Mouse (Mus musculus) G1E (cell line): ENCODE data around the gene Aim2. TPM values are rescaled to one million over a fixed set of nuclear protein-coding genes. Genes with fewer than 3 reads are reported as not detected.
"Not testable (repeated sequence)": the region's sequence is repeated elsewhere in the genome, so short reads cannot be mapped to it uniquely, and the experiment has no call there.

Experiments
- ATAC-seq: 2 replicates; pipeline ENCODE4 v1.8.0; 2016; ENCODE audit warnings: mild to moderate bottlenecking; ENCODE audit not compliant: insufficient number of reproducible peaks, poor library complexity, low FRiP score, severe bottlenecking; ENCODE audit errors: extremely low read depth
- DNase-seq: peaks from one replicate; pipeline ENCODE4 v3.0.0; 2012; ENCODE audit warnings: low spot score
- H3K27me3 ChIP-seq: 2 replicates; pipeline ENCODE4 v1.6.1; 2012; ENCODE audit warnings: mild to moderate bottlenecking, low read length, inconsistent platforms; ENCODE audit not compliant: insufficient read depth
- H3K36me3 ChIP-seq: replicated peaks from 2 replicates; pipeline ENCODE3; 2012; ENCODE audit warnings: mild to moderate bottlenecking, inconsistent platforms
- H3K4me1 ChIP-seq: 2 replicates; pipeline ENCODE4 v1.6.1; 2012; ENCODE audit warnings: low read depth, low read length, inconsistent platforms, mixed read lengths; ENCODE audit not compliant: insufficient read depth
- H3K4me3 ChIP-seq: 2 replicates; pipeline ENCODE4 v1.5.1; 2012; ENCODE audit warnings: low read depth, mild to moderate bottlenecking, inconsistent platforms, low read length, moderate library complexity, mixed read lengths
- H3K9me3 ChIP-seq: replicated peaks from 2 replicates; pipeline ENCODE4 v1.6.1; 2012; ENCODE audit warnings: inconsistent platforms
- polyA plus RNA-seq: library from polyadenylated mRNA; stranded (reverse); fragments of >175 nt; gene quantifications from 2 replicates; pipeline ENCODE4 v1.2.3, GENCODE M21; 2012
- total RNA-seq, 2 experiments: library from RNA; stranded (forward) in 1 of 2; stranded (reverse) in 1 of 2; fragments of 200-1000 nt in 1 of 2; fragments of >200 nt in 1 of 2; fragmentation: Nextera tagmentation in 1 of 2; gene quantifications; 2 replicates each; pipeline ENCODE4 v1.2.3; 2014 to 2017

The Aim2 gene
- total and polyA plus RNA-seq, 3 experiments: 8.1 TPM; not detected in 2

- not testable (repeated sequence) for H3K27me3 ChIP-seq, H3K4me1 ChIP-seq, H3K9me3 ChIP-seq, H3K4me3 ChIP-seq, DNase-seq, ATAC-seq, H3K36me3 ChIP-seq
These were observed 140.3 kb downstream of the Aim2 start, which contains the start of gene Ifi206 for GRCm38 (mm10) chr1:173490812-173491480. Gene Ifi206 (minus strand): TSS chr1:173491041.

DNA sequence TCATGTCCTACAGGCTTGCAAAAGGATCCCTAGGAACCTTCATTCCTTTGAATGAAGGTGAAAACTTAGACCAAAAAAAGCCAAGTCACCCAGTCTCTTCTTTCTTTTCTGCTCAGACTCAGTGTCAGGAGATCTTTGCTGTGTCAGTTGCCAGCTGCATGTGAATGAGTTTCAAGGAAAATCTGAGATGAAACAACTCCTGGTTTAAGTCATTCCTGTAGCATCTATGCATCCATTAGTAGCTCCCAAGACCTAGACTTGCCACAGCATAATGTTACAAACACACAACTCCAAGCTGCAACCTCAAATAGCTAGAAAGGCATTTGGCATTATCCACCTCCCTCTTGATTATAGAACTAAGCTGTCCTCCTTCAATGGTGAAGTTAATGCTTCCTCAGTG, 140.8 kb downstream of the Aim2 start:
- not testable (repeated sequence) for H3K4me3 ChIP-seq, H3K36me3 ChIP-seq, H3K27me3 ChIP-seq, ATAC-seq, DNase-seq, H3K4me1 ChIP-seq, H3K9me3 ChIP-seq

DNA sequence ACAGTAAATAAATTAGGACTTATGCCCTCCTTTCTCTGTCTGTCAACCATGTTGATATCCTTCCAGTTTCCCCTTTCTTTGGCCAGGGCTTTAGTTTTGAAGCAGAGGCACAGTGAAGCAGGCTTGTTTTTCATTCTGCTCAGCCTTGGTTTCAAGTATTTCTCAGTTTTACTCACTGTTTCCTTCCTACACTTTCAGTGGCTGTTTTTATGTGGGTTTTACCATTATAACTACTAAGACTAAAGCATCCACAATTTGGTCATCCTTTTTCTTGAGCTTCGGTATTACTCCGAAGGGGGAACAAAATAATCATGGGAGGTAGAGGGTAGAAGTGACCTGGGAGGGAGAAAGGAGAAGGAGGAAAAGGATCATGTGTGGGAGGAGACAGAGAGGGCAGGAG, 159.9 kb downstream of the Aim2 start:
- H3K9me3 ChIP-seq, H3K27me3 ChIP-seq, H3K36me3 ChIP-seq, H3K4me3 ChIP-seq, ATAC-seq, H3K4me1 ChIP-seq, DNase-seq: not testable (repeated sequence)

Other genes starting within 250 kb of the Aim2 start
- gene Olfr1408, start 213.5 kb upstream of the Aim2 start, total RNA-seq (2014; fragmentation: Nextera tagmentation): not detected in 2 replicates
- gene Olfr1408, start 213.5 kb upstream of the Aim2 start, total RNA-seq (2017): 0.55 TPM in 1 of 2 replicates, not detected in the other
- gene Olfr1408, start 213.5 kb upstream of the Aim2 start, polyA plus RNA-seq: not detected in 2 replicates
- gene Olfr1406, start 160.2 kb upstream of the Aim2 start, total RNA-seq (2014; fragmentation: Nextera tagmentation): not detected in 2 replicates
- gene Olfr1406, start 160.2 kb upstream of the Aim2 start, total RNA-seq (2017): 0.06 TPM in 1 of 2 replicates, not detected in the other
- gene Olfr1406, start 160.2 kb upstream of the Aim2 start, polyA plus RNA-seq: not detected in 2 replicates
- gene Olfr218, start 153.1 kb upstream of the Aim2 start, total RNA-seq (2014; fragmentation: Nextera tagmentation): not detected in 2 replicates
- 0.11 and 0.12 TPM in 2 replicates for gene Olfr218, start 153.1 kb upstream of the Aim2 start, total RNA-seq (2017)
- gene Olfr218, start 153.1 kb upstream of the Aim2 start, polyA plus RNA-seq: not detected in 2 replicates
- gene Olfr1404, start 138.5 kb upstream of the Aim2 start, total RNA-seq (2014; fragmentation: Nextera tagmentation): not detected in 2 replicates
- gene Olfr1404, start 138.5 kb upstream of the Aim2 start, total RNA-seq (2017): 0.16 TPM in 1 of 2 replicates, not detected in the other
- not detected in 2 replicates for gene Olfr1404, start 138.5 kb upstream of the Aim2 start, polyA plus RNA-seq
- not detected in 2 replicates for gene Fcer1a, start 123.7 kb upstream of the Aim2 start, total RNA-seq (2014; fragmentation: Nextera tagmentation)
- gene Fcer1a, start 123.7 kb upstream of the Aim2 start, total RNA-seq (2017): 0.23 TPM in 1 of 2 replicates, not detected in the other
- not detected in 2 replicates for gene Fcer1a, start 123.7 kb upstream of the Aim2 start, polyA plus RNA-seq
- not detected in 2 replicates for gene Olfr418, start 84.9 kb upstream of the Aim2 start, total RNA-seq (2014; fragmentation: Nextera tagmentation)
- gene Olfr418, start 84.9 kb upstream of the Aim2 start, total RNA-seq (2017): 0.17 and 0.38 TPM in 2 replicates
- gene Olfr418, start 84.9 kb upstream of the Aim2 start, polyA plus RNA-seq: not detected in 2 replicates
- not detected in 2 replicates for gene Mptx2, start 73.1 kb upstream of the Aim2 start, total RNA-seq (2014; fragmentation: Nextera tagmentation)
- not detected in 2 replicates for gene Mptx2, start 73.1 kb upstream of the Aim2 start, total RNA-seq (2017)
- not detected in 2 replicates for gene Mptx2, start 73.1 kb upstream of the Aim2 start, polyA plus RNA-seq
- not detected in 2 replicates for gene Ackr1, start 17.1 kb upstream of the Aim2 start, total RNA-seq (2014; fragmentation: Nextera tagmentation)
- not detected in 2 replicates for gene Ackr1, start 17.1 kb upstream of the Aim2 start, total RNA-seq (2017)
- gene Ackr1, start 17.1 kb upstream of the Aim2 start, polyA plus RNA-seq: not detected in 2 replicates
- gene Cadm3, start 16.8 kb downstream of the Aim2 start, total RNA-seq (2014; fragmentation: Nextera tagmentation): not detected in 2 replicates
- 0.44 TPM in 1 of 2 replicates, not detected in the other for gene Cadm3, start 16.8 kb downstream of the Aim2 start, total RNA-seq (2017)
- not detected in 2 replicates for gene Cadm3, start 16.8 kb downstream of the Aim2 start, polyA plus RNA-seq
- not detected in 2 replicates for gene Ifi206, start 140.2 kb downstream of the Aim2 start, total RNA-seq (2014; fragmentation: Nextera tagmentation)
- 0.05 and 0.06 TPM in 2 replicates for gene Ifi206, start 140.2 kb downstream of the Aim2 start, total RNA-seq (2017)
- not detected in 2 replicates for gene Ifi206, start 140.2 kb downstream of the Aim2 start, polyA plus RNA-seq
- gene Ifi214, start 185.1 kb downstream of the Aim2 start, total RNA-seq (2014; fragmentation: Nextera tagmentation): not detected in 2 replicates
- gene Ifi214, start 185.1 kb downstream of the Aim2 start, total RNA-seq (2017): 0.06 and 0.16 TPM in 2 replicates
- not detected in 2 replicates for gene Ifi214, start 185.1 kb downstream of the Aim2 start, polyA plus RNA-seq
- not detected in 2 replicates for gene Ifi213, start 248.4 kb downstream of the Aim2 start, total RNA-seq (2014; fragmentation: Nextera tagmentation)
- gene Ifi213, start 248.4 kb downstream of the Aim2 start, total RNA-seq (2017): 0.11 and 0.17 TPM in 2 replicates
- gene Ifi213, start 248.4 kb downstream of the Aim2 start, polyA plus RNA-seq: not detected in 2 replicates